Mouse (Mus musculus): ENCODE results near the gene Zbtb49.

DNA sequence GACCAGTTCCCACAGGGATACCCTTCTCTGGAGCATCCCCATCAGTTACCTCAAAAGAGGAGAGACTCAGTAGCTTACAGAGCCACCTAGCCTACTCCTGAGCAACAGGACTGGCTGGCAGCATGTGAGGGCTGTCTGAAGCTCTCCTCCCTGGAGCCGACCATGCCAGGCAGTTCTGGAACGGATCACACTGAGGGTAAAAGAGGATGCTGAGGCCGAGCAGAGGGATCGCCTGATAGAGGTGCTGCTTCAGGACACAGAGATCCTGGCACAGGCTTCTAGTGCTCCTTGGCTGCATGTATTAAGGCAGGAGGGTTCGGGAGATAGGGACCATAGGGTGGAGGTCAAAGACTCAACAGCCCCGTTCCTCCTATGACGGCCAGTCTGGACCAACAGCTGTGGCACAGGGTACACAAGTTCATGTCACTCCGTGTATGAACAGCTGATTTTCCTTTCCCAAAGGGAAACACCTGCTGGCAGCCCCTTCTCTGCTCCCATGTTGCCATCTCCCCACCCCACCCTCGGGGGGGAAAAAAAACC lies 62.7 kb downstream of the Zbtb49 start:
- no peak for TF ChIP-seq CTCF (IDR thresholded peaks at IDR 0.05; ENCODE audit: low read depth)
- TF ChIP-seq EP300 (IDR thresholded peaks at IDR 0.05; ENCODE audit: low read depth): no peak
